Mouse (Mus musculus): ENCODE results near the gene Col13a1.

GRCm38 (mm10) chr10:61869796-61870195 is 109.1 kb downstream of the Col13a1 start:
- TF ChIP-seq CTCF (IDR thresholded peaks at IDR 0.05; ENCODE audit: low read depth, low read length), result no peak
- no peak for TF ChIP-seq POLR2A (IDR thresholded peaks at IDR 0.05; ENCODE audit: extremely low read depth, insufficient read depth, low read length)

Data from liver, adult 2 months (tissue).